Mouse (Mus musculus): ENCODE measurements around the gene Slc17a5.

Gene Slc17a5

DNA sequence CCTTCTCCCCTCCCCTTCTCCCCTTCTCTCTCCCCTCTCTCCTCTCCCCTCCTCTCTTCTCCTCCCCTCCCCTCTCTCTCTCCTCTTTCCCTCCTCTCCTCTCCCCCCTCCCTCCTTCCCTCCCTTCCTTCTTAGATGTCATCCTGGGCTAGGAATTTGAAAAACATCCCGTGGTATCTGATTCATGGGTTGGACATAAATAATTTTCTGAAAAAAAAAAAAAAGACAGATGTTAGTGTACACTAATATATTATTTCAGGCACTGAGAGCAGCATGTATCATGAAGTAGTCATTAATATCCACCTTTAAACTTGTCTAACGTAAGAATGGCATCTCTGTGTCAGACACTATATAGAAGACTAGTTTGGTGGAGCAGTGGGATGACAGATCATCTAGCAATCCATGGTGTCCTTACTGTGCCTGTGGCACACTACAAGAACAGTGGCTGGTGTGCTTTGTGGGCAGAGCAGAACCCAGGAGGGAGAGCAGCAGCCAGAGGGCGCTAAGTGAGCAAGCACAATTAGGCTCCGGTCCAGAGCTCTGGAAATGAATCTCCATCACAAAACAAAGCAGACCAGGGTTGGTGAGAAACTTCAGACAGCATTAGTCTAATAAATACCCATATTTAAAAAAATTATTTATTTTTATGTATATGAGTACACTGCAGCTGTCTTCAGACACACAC lies 13.3 kb upstream of the Slc17a5 start:
- H3K27me3 ChIP-seq (ENCODE audit: insufficient read depth, low read length): peaks cover 6% of the 10 kb centered on the region; the same call in 1 of the 2 replicates

DNA sequence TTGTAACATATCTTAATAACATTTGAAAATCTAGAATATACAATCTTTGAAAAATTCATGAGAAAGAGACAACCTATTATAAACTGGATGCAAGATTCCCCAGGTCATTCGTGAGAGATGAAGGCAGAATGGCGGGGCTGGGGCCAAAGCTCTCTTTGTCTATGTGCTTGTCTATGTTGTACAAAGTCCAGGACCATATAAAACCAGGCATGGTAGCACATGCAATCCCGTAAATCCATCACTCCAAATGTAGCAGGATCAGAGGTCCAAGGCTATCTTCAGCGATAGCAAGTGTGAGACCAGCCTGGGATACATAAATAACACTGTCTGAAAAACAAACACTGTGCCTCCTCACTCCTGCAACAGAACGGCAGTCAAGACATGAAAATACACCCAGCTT lies 12.1 kb upstream of the Slc17a5 start:
- Histone ChIP-seq H3K4me1 (replicated peaks; ENCODE audit: low read depth, low read length) (peaks cover 13% of the 10 kb centered on the region), H3K27me3 (ENCODE audit: insufficient read depth, low read length) (0 out of 2 replicates have a peak, but pooled peaks cover 1% of the 10 kb centered on the region), H3K4me3 (replicated peaks; ENCODE audit: low read length) (no peak overlapping the region), H3K36me3 (ENCODE audit: insufficient read depth, low read length) (no peaks in the 10 kb centered on the region), H3K9me3 (ENCODE audit: low read length) (no peaks in the 10 kb centered on the region)
- TF ChIP-seq POU5F1 (IDR thresholded peaks at IDR 0.05; ENCODE audit: borderline replicate concordance, low read length) (no peak), NANOG (IDR thresholded peaks at IDR 0.05; ENCODE audit: borderline replicate concordance, low read length) (no peak), CTCF (conservative IDR thresholded peaks at IDR 0.05; ENCODE audit: low read length) (no peak)

More for the DNA sequence above, 13.3 kb upstream of the Slc17a5 start:
- peaks cover 13% of the 10 kb centered on the region for H3K4me1 ChIP-seq (replicated peaks; ENCODE audit: low read depth, low read length)
- TF ChIP-seq NANOG (IDR thresholded peaks at IDR 0.05; ENCODE audit: borderline replicate concordance, low read length) (no peak), CTCF (conservative IDR thresholded peaks at IDR 0.05; ENCODE audit: low read length) (peak; percentile 93), POU5F1 (IDR thresholded peaks at IDR 0.05; ENCODE audit: borderline replicate concordance, low read length) (no peak)
- no peaks in the 10 kb centered on the region for H3K36me3 ChIP-seq (ENCODE audit: insufficient read depth, low read length)
- no peaks in the 10 kb centered on the region for H3K9me3 ChIP-seq (ENCODE audit: low read length)
- H3K4me3 ChIP-seq (replicated peaks; ENCODE audit: low read length): no peak overlapping the region

DNA sequence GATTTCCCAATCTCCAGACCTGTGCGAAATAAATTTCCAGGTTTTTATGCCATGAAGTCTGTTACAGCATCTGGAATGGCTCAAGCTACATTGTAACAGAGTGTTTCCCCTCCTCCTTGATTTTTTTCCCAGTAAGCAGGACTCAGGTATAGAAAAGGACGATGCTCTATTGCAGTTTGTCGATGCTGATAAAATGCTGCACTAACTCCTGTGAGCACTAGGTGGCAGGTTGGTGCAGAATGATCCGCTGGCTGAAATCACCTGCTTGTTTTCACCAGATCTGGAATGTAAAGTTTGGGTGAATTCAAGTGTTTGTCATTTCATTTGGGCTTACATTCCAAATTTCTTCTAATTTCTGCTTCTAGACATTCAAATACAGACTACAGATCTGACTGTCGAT lies 9.0 kb upstream of the Slc17a5 start:
- TF ChIP-seq CTCF (conservative IDR thresholded peaks at IDR 0.05; ENCODE audit: low read length): peak; percentile 88
- no peak for TF ChIP-seq POU5F1 (IDR thresholded peaks at IDR 0.05; ENCODE audit: borderline replicate concordance, low read length)
- Histone ChIP-seq H3K4me1 (replicated peaks; ENCODE audit: low read depth, low read length) (peaks cover 3% of the 10 kb centered on the region; the same call in 1 of the 2 replicates), H3K27me3 (ENCODE audit: insufficient read depth, low read length) (no peaks in the 10 kb centered on the region), H3K36me3 (ENCODE audit: insufficient read depth, low read length) (no peaks in the 10 kb centered on the region), H3K4me3 (replicated peaks; ENCODE audit: low read length) (no peak overlapping the region), H3K9me3 (ENCODE audit: low read length) (no peaks in the 10 kb centered on the region)

DNA sequence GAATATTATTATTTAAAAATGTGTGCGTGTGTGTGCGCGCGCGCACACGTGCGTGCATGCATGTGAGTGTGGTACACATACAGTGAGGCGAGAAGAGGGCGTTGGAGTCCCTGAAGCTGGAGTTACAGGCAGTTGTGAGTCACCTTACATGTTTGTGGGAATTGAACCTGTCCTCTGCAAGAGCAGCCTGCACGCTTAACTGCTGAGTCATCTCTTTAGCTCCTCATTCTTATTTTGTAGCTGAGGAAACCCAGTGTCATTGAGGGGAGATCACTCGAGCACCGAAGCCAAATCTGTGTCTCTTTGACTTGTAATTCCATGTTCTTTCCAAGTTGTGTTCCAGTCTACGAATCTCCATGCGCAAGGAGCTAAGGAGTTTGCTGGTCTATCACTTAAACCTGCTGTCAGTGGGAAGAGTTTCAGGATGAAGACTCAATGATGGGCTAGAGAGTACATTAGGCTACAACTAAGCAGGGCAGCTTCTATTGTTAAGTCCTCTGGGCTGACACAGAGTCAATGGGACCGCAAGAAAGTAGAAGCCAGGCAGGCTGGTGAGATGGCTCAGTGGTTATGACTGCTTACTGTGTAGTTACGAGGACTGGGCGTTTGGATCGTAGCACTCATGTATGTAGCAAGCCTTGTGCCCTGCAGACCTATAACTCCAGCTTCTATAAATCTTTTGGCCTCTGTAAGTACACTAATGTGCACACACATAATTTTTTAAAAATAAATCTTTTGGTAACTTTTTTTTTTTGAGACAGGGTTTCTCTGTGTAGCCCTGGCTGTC lies 8.1 kb upstream of the Slc17a5 start:
- Histone ChIP-seq H3K4me1 (replicated peaks; ENCODE audit: low read depth, low read length) (peaks cover 3% of the 10 kb centered on the region; the same call in 1 of the 2 replicates), H3K4me3 (replicated peaks; ENCODE audit: low read length) (no peak overlapping the region), H3K9me3 (ENCODE audit: low read length) (no peaks in the 10 kb centered on the region), H3K27me3 (ENCODE audit: insufficient read depth, low read length) (no peaks in the 10 kb centered on the region), H3K36me3 (ENCODE audit: insufficient read depth, low read length) (no peaks in the 10 kb centered on the region)
- TF ChIP-seq NANOG (IDR thresholded peaks at IDR 0.05; ENCODE audit: borderline replicate concordance, low read length): no peak
- no peak for TF ChIP-seq POU5F1 (IDR thresholded peaks at IDR 0.05; ENCODE audit: borderline replicate concordance, low read length)
- no peak for TF ChIP-seq CTCF (conservative IDR thresholded peaks at IDR 0.05; ENCODE audit: low read length)

DNA sequence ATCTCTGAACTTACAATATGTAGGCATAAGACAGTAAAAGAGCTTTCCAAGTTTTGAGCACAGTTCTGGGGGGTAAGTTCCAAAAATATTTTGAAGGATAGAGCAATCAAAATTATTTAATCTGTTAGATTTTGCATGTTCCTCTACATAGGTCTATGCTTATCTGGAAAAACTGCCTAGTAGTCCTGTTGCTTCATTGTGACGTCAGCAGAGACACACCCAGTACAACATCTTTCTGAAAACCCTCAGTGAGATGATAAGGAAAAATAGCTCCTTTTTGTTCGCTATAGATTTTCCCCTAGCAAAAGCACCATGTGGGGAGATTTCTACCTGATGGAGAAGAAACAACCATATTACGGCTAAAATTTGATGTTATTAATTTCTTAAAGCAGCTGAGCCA lies 7.4 kb upstream of the Slc17a5 start:
- Histone ChIP-seq H3K36me3 (ENCODE audit: insufficient read depth, low read length) (no peaks in the 10 kb centered on the region), H3K4me1 (replicated peaks; ENCODE audit: low read depth, low read length) (no peaks in the 10 kb centered on the region), H3K9me3 (ENCODE audit: low read length) (no peaks in the 10 kb centered on the region), H3K27me3 (ENCODE audit: insufficient read depth, low read length) (no peaks in the 10 kb centered on the region), H3K4me3 (replicated peaks; ENCODE audit: low read length) (no peak overlapping the region)
- TF ChIP-seq NANOG (IDR thresholded peaks at IDR 0.05; ENCODE audit: borderline replicate concordance, low read length) (no peak), CTCF (conservative IDR thresholded peaks at IDR 0.05; ENCODE audit: low read length) (no peak), POU5F1 (IDR thresholded peaks at IDR 0.05; ENCODE audit: borderline replicate concordance, low read length) (no peak)

DNA sequence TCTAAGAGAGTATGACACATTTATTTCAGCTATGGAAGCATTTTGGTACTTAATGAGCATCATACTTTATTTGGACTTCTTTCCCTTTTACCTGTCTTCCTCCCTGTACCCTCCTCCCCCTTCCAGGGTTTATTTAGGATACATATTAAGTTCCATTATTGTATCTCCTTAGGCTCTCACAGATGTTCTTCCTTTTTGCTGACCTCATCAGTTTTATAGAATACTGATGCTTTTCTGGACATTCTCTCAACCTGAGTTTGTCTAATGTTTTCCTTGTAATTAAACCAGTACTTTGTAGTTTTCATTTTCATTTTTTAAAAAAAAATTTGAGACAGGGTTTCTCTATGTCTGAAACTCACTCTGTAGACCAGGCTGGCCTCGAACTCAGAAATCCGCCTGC lies 2.6 kb upstream of the Slc17a5 start:
- H3K4me1 ChIP-seq (replicated peaks; ENCODE audit: low read depth, low read length): peaks cover 24% of the 10 kb centered on the region
- H3K9me3 ChIP-seq (ENCODE audit: low read length): no peaks in the 10 kb centered on the region
- no peak overlapping the region for H3K4me3 ChIP-seq (replicated peaks; ENCODE audit: low read length)
- H3K27me3 ChIP-seq (ENCODE audit: insufficient read depth, low read length): no peaks in the 10 kb centered on the region
- no peaks in the 10 kb centered on the region for H3K36me3 ChIP-seq (ENCODE audit: insufficient read depth, low read length)
- TF ChIP-seq CTCF (conservative IDR thresholded peaks at IDR 0.05; ENCODE audit: low read length) (no peak), POU5F1 (IDR thresholded peaks at IDR 0.05; ENCODE audit: borderline replicate concordance, low read length) (no peak), NANOG (IDR thresholded peaks at IDR 0.05; ENCODE audit: borderline replicate concordance, low read length) (no peak)

DNA sequence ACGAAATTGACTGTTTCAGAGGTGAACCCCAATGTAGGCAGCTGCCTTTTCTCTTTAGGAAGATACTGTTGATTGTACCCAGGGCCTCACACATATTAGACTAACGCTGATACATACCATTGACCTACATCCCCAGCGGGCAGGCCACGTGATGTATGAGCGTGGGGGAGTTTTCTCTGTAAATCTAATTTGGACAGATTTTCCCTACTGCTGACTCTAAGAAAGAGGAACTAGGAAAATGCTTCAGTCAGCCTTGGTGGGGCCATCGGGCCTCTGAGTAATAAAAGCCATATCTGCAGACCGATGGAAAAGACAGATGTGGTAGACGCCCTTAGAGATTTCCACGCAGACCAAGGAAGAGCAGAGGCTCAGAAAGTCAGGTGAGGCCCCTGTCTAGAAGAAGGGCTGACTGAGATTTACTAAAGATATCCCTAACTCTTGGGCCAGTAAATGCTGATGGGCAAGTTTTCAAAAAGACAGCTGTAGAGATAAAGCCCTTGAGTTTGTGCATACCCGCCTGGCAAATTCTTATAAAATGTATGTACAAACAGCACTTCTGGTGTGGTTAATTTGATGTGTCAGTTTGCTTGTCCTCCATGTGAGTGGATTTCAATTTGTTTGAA lies 681 bp upstream of the Slc17a5 start:
- Histone ChIP-seq H3K36me3 (ENCODE audit: insufficient read depth, low read length) (no peaks in the 10 kb centered on the region), H3K27me3 (ENCODE audit: insufficient read depth, low read length) (no peaks in the 10 kb centered on the region), H3K4me3 (replicated peaks; ENCODE audit: low read length) (peak overlapping the region; percentile 85), H3K9me3 (ENCODE audit: low read length) (no peaks in the 10 kb centered on the region), H3K4me1 (replicated peaks; ENCODE audit: low read depth, low read length) (peaks cover 37% of the 10 kb centered on the region)
- no peak for TF ChIP-seq NANOG (IDR thresholded peaks at IDR 0.05; ENCODE audit: borderline replicate concordance, low read length)
- no peak for TF ChIP-seq POU5F1 (IDR thresholded peaks at IDR 0.05; ENCODE audit: borderline replicate concordance, low read length)
- TF ChIP-seq CTCF (conservative IDR thresholded peaks at IDR 0.05; ENCODE audit: low read length): no peak

DNA sequence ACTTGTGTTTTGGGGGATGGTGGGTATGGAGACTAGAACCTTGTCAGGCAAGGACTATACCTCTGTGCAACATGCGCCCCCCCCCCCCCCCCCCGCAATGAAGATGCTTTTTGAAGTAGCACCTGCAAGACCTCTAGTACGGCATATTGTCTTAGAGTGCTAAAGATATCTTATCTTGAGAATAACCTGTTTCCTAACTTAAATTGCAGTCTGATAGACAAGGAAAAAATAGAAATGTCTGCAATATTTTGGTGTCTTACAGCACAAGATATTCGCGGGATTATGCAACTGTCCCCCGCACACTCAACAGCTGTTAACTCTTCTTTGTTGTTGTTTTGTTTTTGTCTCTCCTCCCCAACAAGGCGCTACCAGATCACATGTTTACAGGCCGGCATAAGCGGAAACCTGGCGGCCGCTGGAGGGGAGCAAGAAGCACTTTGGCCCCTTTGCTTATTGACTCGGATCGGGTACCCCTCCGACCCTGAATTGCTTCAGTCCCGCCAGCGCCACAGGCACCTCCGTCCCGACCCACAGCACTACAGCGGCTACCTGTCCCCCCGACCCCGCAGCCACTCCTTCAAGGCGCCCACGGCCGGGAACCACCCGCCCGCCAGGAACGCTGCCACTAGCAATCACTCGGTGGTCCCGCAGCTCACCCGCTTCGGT lies 490 bp downstream of the Slc17a5 start:
- Histone ChIP-seq H3K36me3 (ENCODE audit: insufficient read depth, low read length) (no peaks in the 10 kb centered on the region), H3K27me3 (ENCODE audit: insufficient read depth, low read length) (no peaks in the 10 kb centered on the region), H3K9me3 (ENCODE audit: low read length) (no peaks in the 10 kb centered on the region), H3K4me3 (replicated peaks; ENCODE audit: low read length) (peak overlapping the region; percentile 85), H3K4me1 (replicated peaks; ENCODE audit: low read depth, low read length) (peaks cover 38% of the 10 kb centered on the region)
- no peak for TF ChIP-seq CTCF (conservative IDR thresholded peaks at IDR 0.05; ENCODE audit: low read length)
- no peak for TF ChIP-seq POU5F1 (IDR thresholded peaks at IDR 0.05; ENCODE audit: borderline replicate concordance, low read length)
- no peak for TF ChIP-seq NANOG (IDR thresholded peaks at IDR 0.05; ENCODE audit: borderline replicate concordance, low read length)

Data from E14TG2a.4 (cell line).